Mouse (Mus musculus) central nervous system, embryonic 11.5 days (tissue): Measurements from ENCODE around the gene Amigo2. TPM values are rescaled to one million over a fixed set of nuclear protein-coding genes. Genes with fewer than 3 reads are reported as not detected.

Experiments used
- polyA plus RNA-seq: library from polyadenylated mRNA; depleted of rRNA; stranded (reverse); fragments of >200 nt; gene quantifications from 2 replicates; pipeline ENCODE4 v1.2.3, GENCODE M21; 2012; rRNA removed

Gene Amigo2
- 2.1 and 2.5 TPM in 2 replicates for polyA plus RNA-seq

GRCm38 (mm10) chr15:97246911-97247790 lies at the start of gene Amigo2, which contains the start of gene Pced1b:
Gene Amigo2 (minus strand): TSS chr15:97247287.
Gene Pced1b (plus strand): TSS chr15:97247107.

Other genes with a start within 250 kb of the Amigo2 start
- 14.2 and 39.1 TPM in 2 replicates for gene Slc38a4, start 191.3 kb downstream of the Amigo2 start, polyA plus RNA-seq
- 7.3 and 9.9 TPM in 2 replicates for gene Pced1b, start 180 bp downstream of the Amigo2 start, polyA plus RNA-seq